Mouse (Mus musculus): ENCODE results near the gene Ncdn. TPM values are rescaled to one million over a fixed set of nuclear protein-coding genes. Genes with fewer than 3 reads are reported as not detected.

Gene Ncdn
- polyA plus RNA-seq, 1 experiment = 42.4 TPM

GRCm38 (mm10) chr4:126756766-126757165 is 3.5 kb upstream of the Ncdn start:
- Histone ChIP-seq H3K4me3 (ENCODE audit: insufficient read depth, poor library complexity, severe bottlenecking) (no peak overlapping the region), H3ac (ENCODE audit: control insufficient read depth, insufficient read length, low read depth) (no peak overlapping the region), H3K36me3 (ENCODE audit: control insufficient read depth, insufficient read depth) (peaks cover 23% of the 10 kb centered on the region), H3K79me2 (ENCODE audit: control insufficient read depth, insufficient read depth) (peaks cover 37% of the 10 kb centered on the region), H3K27me3 (ENCODE audit: control insufficient read depth, insufficient read depth, insufficient read length) (no peaks in the 10 kb centered on the region), H3K79me3 (ENCODE audit: low read depth) (peaks cover 13% of the 10 kb centered on the region)
- no peak for TF ChIP-seq MYOG (IDR thresholded peaks at IDR 0.05; ENCODE audit: control insufficient read depth, extremely low read depth, insufficient read length)

GRCm38 (mm10) chr4:126754736-126755374 is 1.6 kb upstream of the Ncdn start:
- TF ChIP-seq FOSL1 (IDR thresholded peaks at IDR 0.05; ENCODE audit: insufficient read depth, low read length, poor library complexity, severe bottlenecking) (no peak), MYOG (IDR thresholded peaks at IDR 0.05; ENCODE audit: control insufficient read depth, extremely low read depth, insufficient read length) (no peak), MAX (IDR thresholded peaks at IDR 0.05) (no peak), CEBPB (IDR thresholded peaks at IDR 0.05; ENCODE audit: low read depth) (no peak)
- H3K79me2 ChIP-seq (ENCODE audit: control insufficient read depth, insufficient read depth) = peaks cover 56% of the 10 kb centered on the region
- H3ac ChIP-seq (ENCODE audit: control insufficient read depth, insufficient read length, low read depth) = no peak overlapping the region
- no peaks in the 10 kb centered on the region for H3K27me3 ChIP-seq (ENCODE audit: control insufficient read depth, insufficient read depth, insufficient read length)
- H3K36me3 ChIP-seq (ENCODE audit: control insufficient read depth, insufficient read depth) = peaks cover 13% of the 10 kb centered on the region
- peak overlapping the region; percentile 85 for H3K4me3 ChIP-seq (ENCODE audit: insufficient read depth, poor library complexity, severe bottlenecking)
- H3K79me3 ChIP-seq (ENCODE audit: low read depth) = peaks cover 17% of the 10 kb centered on the region

- Histone ChIP-seq H3K79me3 (ENCODE audit: low read depth) (peaks cover 17% of the 10 kb centered on the region), H3K79me2 (ENCODE audit: control insufficient read depth, insufficient read depth) (peaks cover 62% of the 10 kb centered on the region), H3K36me3 (ENCODE audit: control insufficient read depth, insufficient read depth) (peaks cover 18% of the 10 kb centered on the region), H3ac (ENCODE audit: control insufficient read depth, insufficient read length, low read depth) (peak overlapping the region; percentile 95), H3K4me3 (ENCODE audit: insufficient read depth, poor library complexity, severe bottlenecking) (peak overlapping the region; percentile 85), H3K27me3 (ENCODE audit: control insufficient read depth, insufficient read depth, insufficient read length) (no peaks in the 10 kb centered on the region)
- TF ChIP-seq USF1 (IDR thresholded peaks at IDR 0.05; ENCODE audit: low read depth) = no peak
These were observed 983 bp upstream of the Ncdn start for GRCm38 (mm10) chr4:126754231-126754611.

GRCm38 (mm10) chr4:126752608-126753141 is 563 bp downstream of the Ncdn start:
- Histone ChIP-seq H3K27me3 (ENCODE audit: control insufficient read depth, insufficient read depth, insufficient read length) (no peaks in the 10 kb centered on the region), H3K36me3 (ENCODE audit: control insufficient read depth, insufficient read depth) (peaks cover 23% of the 10 kb centered on the region), H3K79me3 (ENCODE audit: low read depth) (peaks cover 19% of the 10 kb centered on the region), H3K4me3 (ENCODE audit: insufficient read depth, poor library complexity, severe bottlenecking) (peak overlapping the region; percentile 85), H3ac (ENCODE audit: control insufficient read depth, insufficient read length, low read depth) (peak overlapping the region; percentile 95), H3K79me2 (ENCODE audit: control insufficient read depth, insufficient read depth) (peaks cover 71% of the 10 kb centered on the region)
- no peak for TF ChIP-seq CEBPB (IDR thresholded peaks at IDR 0.05; ENCODE audit: low read depth)
- no peak for TF ChIP-seq MYOD1 (IDR thresholded peaks at IDR 0.05; ENCODE audit: control insufficient read depth, insufficient read length, low read depth)
- no peak for TF ChIP-seq USF1 (IDR thresholded peaks at IDR 0.05; ENCODE audit: low read depth)
- no peak for TF ChIP-seq MYOG (IDR thresholded peaks at IDR 0.05; ENCODE audit: control insufficient read depth, extremely low read depth, insufficient read length)
- no peak for TF ChIP-seq FOSL1 (IDR thresholded peaks at IDR 0.05; ENCODE audit: insufficient read depth, low read length, poor library complexity, severe bottlenecking)
- TF ChIP-seq MAX (IDR thresholded peaks at IDR 0.05) = no peak
- no peak for TF ChIP-seq CTCF (IDR thresholded peaks at IDR 0.05; ENCODE audit: control insufficient read depth, insufficient read depth, insufficient read length)

- TF ChIP-seq MAX (IDR thresholded peaks at IDR 0.05) = no peak
- TF ChIP-seq USF1 (IDR thresholded peaks at IDR 0.05; ENCODE audit: low read depth) = no peak
- TF ChIP-seq MYOD1 (IDR thresholded peaks at IDR 0.05; ENCODE audit: control insufficient read depth, insufficient read length, low read depth) = no peak
- TF ChIP-seq FOSL1 (IDR thresholded peaks at IDR 0.05; ENCODE audit: insufficient read depth, low read length, poor library complexity, severe bottlenecking) = no peak
- TF ChIP-seq MYOG (IDR thresholded peaks at IDR 0.05; ENCODE audit: control insufficient read depth, extremely low read depth, insufficient read length) = no peak
- no peak for TF ChIP-seq CTCF (IDR thresholded peaks at IDR 0.05; ENCODE audit: control insufficient read depth, insufficient read depth, insufficient read length)
- TF ChIP-seq CEBPB (IDR thresholded peaks at IDR 0.05; ENCODE audit: low read depth) = no peak
- Histone ChIP-seq H3K79me2 (ENCODE audit: control insufficient read depth, insufficient read depth) (peaks cover 71% of the 10 kb centered on the region), H3K4me3 (ENCODE audit: insufficient read depth, poor library complexity, severe bottlenecking) (peak overlapping the region; percentile 85), H3K36me3 (ENCODE audit: control insufficient read depth, insufficient read depth) (peaks cover 25% of the 10 kb centered on the region), H3K79me3 (ENCODE audit: low read depth) (peaks cover 19% of the 10 kb centered on the region), H3K27me3 (ENCODE audit: control insufficient read depth, insufficient read depth, insufficient read length) (no peaks in the 10 kb centered on the region), H3ac (ENCODE audit: control insufficient read depth, insufficient read length, low read depth) (peak overlapping the region; percentile 95)
These were observed 1.1 kb downstream of the Ncdn start for GRCm38 (mm10) chr4:126752024-126752607.

- peaks cover 19% of the 10 kb centered on the region for H3K79me3 ChIP-seq (ENCODE audit: low read depth)
- peaks cover 30% of the 10 kb centered on the region for H3K36me3 ChIP-seq (ENCODE audit: control insufficient read depth, insufficient read depth)
- H3K27me3 ChIP-seq (ENCODE audit: control insufficient read depth, insufficient read depth, insufficient read length) = no peaks in the 10 kb centered on the region
- H3ac ChIP-seq (ENCODE audit: control insufficient read depth, insufficient read length, low read depth) = peak overlapping the region; percentile 65
- peak overlapping the region; percentile 85 for H3K4me3 ChIP-seq (ENCODE audit: insufficient read depth, poor library complexity, severe bottlenecking)
- TF ChIP-seq CEBPB (IDR thresholded peaks at IDR 0.05; ENCODE audit: low read depth) (no peak), USF1 (IDR thresholded peaks at IDR 0.05; ENCODE audit: low read depth) (no peak), CTCF (IDR thresholded peaks at IDR 0.05; ENCODE audit: control insufficient read depth, insufficient read depth, insufficient read length) (no peak), MYOG (IDR thresholded peaks at IDR 0.05; ENCODE audit: control insufficient read depth, extremely low read depth, insufficient read length) (no peak), MAX (IDR thresholded peaks at IDR 0.05) (no peak), MYOD1 (IDR thresholded peaks at IDR 0.05; ENCODE audit: control insufficient read depth, insufficient read length, low read depth) (no peak), FOSL1 (IDR thresholded peaks at IDR 0.05; ENCODE audit: insufficient read depth, low read length, poor library complexity, severe bottlenecking) (no peak)
- peaks cover 71% of the 10 kb centered on the region for H3K79me2 ChIP-seq (ENCODE audit: control insufficient read depth, insufficient read depth)
These were observed 1.6 kb downstream of the Ncdn start for GRCm38 (mm10) chr4:126751556-126752023.

All from C2C12 (cell line).